Mouse (Mus musculus): ENCODE results near the gene Rftn1. TPM values are rescaled to one million over a fixed set of nuclear protein-coding genes. Genes with fewer than 3 reads are reported as not detected.

Gene Rftn1
- total and polyA plus RNA-seq, 2 experiments from 2014 or later = 36.5 to 54.8 TPM

DNA sequence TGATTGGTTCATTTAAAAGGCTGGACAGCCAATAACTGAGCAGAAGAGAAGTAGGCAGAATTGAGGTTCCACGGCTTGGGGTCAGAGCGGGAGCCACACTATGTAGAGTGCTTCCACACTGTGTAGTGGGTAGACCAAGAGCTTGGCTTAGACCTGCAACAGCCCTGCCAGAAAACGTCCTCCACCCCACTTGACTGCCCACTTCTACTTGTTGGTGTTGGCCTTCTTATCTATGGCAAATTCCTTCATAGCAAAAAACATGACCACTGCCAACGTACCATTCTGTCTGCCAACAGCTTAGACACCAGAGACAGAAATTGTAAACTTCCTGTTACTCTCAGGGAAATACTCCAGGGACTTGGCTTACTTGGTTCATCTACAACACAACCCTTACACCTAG lies 127.8 kb downstream of the Rftn1 start:
- no peak for TF ChIP-seq CTCF (IDR thresholded peaks at IDR 0.05; ENCODE audit: low read depth)
- peak; percentile 97 for TF ChIP-seq EP300 (IDR thresholded peaks at IDR 0.05; ENCODE audit: low read depth)
- peak; percentile 90 for DNase-seq (ENCODE audit: low spot score)
- 31% methylated on average over 4 of the region's 4 CpGs for WGBS
- peaks cover 33% of the 10 kb centered on the region for H3K4me1 ChIP-seq (ENCODE audit: control insufficient read depth, insufficient read depth)
- H3K4me3 ChIP-seq (ENCODE audit: low read depth, low read length) = no peak overlapping the region
- no peaks in the 10 kb centered on the region for H3K9me3 ChIP-seq (replicated peaks; ENCODE audit: control insufficient read depth, low read length)
- no peaks in the 10 kb centered on the region for H3K36me3 ChIP-seq (replicated peaks; ENCODE audit: control insufficient read depth, insufficient read depth, low read length)
- peak; percentile 86 for ATAC-seq (ENCODE audit: insufficient read depth, low read depth)
- peak overlapping the region; percentile 88 for H3K27ac ChIP-seq (ENCODE audit: low read depth)
- H3K27me3 ChIP-seq (ENCODE audit: control insufficient read depth, insufficient read depth, low read length) = no peaks in the 10 kb centered on the region
- no peak overlapping the region for H3K4me2 ChIP-seq (ENCODE audit: low read depth, low read length)
- H3K9ac ChIP-seq (replicated peaks; ENCODE audit: low read depth, low read length) = no peak overlapping the region

DNA sequence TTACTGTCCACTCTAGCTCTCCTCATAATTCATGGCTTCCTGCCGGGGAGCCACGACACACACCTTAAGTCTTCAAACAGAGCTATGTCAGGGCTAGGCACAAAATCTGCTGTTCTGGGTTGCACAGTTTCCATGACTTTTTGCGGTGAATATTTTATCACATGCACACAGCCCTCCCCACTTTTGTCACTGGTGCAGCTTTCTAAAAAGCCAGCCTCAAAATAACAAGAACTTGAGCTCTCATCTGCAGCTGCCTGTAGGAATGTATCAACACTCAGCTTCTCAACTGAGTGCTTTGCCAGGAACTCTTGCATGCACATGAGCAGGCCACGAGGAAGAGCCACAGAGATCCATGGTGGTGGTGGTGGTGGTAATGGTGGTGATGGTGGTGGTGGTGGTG lies 129.0 kb downstream of the Rftn1 start:
- Histone ChIP-seq H3K4me3 (ENCODE audit: low read depth, low read length) (no peak overlapping the region), H3K9ac (replicated peaks; ENCODE audit: low read depth, low read length) (no peak overlapping the region), H3K36me3 (replicated peaks; ENCODE audit: control insufficient read depth, insufficient read depth, low read length) (no peaks in the 10 kb centered on the region), H3K4me1 (ENCODE audit: control insufficient read depth, insufficient read depth) (peaks cover 33% of the 10 kb centered on the region), H3K4me2 (ENCODE audit: low read depth, low read length) (no peak overlapping the region), H3K27ac (ENCODE audit: low read depth) (peak overlapping the region; percentile 89), H3K9me3 (replicated peaks; ENCODE audit: control insufficient read depth, low read length) (no peaks in the 10 kb centered on the region), H3K27me3 (ENCODE audit: control insufficient read depth, insufficient read depth, low read length) (no peaks in the 10 kb centered on the region)
- 76% methylated on average over 4 of the region's 4 CpGs for WGBS
- DNase-seq (ENCODE audit: low spot score) (no peak), ATAC-seq (ENCODE audit: insufficient read depth, low read depth) (no peak)
- TF ChIP-seq EP300 (IDR thresholded peaks at IDR 0.05; ENCODE audit: low read depth) (no peak), CTCF (IDR thresholded peaks at IDR 0.05; ENCODE audit: low read depth) (no peak)

- Histone ChIP-seq H3K27ac (ENCODE audit: low read depth) (peak overlapping the region; percentile 89), H3K4me1 (ENCODE audit: control insufficient read depth, insufficient read depth) (peaks cover 34% of the 10 kb centered on the region), H3K4me2 (ENCODE audit: low read depth, low read length) (no peak overlapping the region), H3K27me3 (ENCODE audit: control insufficient read depth, insufficient read depth, low read length) (no peaks in the 10 kb centered on the region), H3K4me3 (ENCODE audit: low read depth, low read length) (no peak overlapping the region), H3K9me3 (replicated peaks; ENCODE audit: control insufficient read depth, low read length) (no peaks in the 10 kb centered on the region), H3K9ac (replicated peaks; ENCODE audit: low read depth, low read length) (no peak overlapping the region), H3K36me3 (replicated peaks; ENCODE audit: control insufficient read depth, insufficient read depth, low read length) (peaks cover under 1% of the 10 kb centered on the region; the same call in 1 of the 2 replicates)
- WGBS = 26% methylated on average over 2 of the region's 2 CpGs
- DNase-seq (ENCODE audit: low spot score) (peak; percentile 80), ATAC-seq (ENCODE audit: insufficient read depth, low read depth) (peak; percentile 81)
- TF ChIP-seq CTCF (IDR thresholded peaks at IDR 0.05; ENCODE audit: low read depth) = no peak
- TF ChIP-seq EP300 (IDR thresholded peaks at IDR 0.05; ENCODE audit: low read depth) = peak; percentile 93
Measured at GRCm38 (mm10) chr17:50060220-50060619, 130.3 kb downstream of the Rftn1 start.

DNA sequence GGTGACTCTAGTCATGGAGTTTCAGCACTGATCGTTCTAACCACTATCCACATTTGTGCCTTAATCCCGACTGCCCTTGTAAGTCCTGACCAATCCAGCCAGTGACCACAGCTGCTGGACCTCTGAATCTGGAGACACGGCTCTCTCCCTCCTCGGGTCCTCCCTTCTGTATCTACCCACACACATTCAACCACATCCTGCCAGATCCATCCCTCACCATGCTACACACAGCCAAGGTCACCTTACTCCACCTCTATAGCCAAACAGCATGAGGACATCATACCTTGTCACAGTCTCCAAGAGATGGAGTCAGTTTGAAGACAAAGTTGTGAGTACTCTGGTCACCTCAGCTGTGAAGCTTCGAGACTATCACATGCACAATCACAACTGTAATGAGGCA lies 131.1 kb downstream of the Rftn1 start:
- TF ChIP-seq CTCF (IDR thresholded peaks at IDR 0.05; ENCODE audit: low read depth) = no peak
- TF ChIP-seq EP300 (IDR thresholded peaks at IDR 0.05; ENCODE audit: low read depth) = no peak
- H3K4me3 ChIP-seq (ENCODE audit: low read depth, low read length) = no peak overlapping the region
- H3K4me2 ChIP-seq (ENCODE audit: low read depth, low read length) = no peak overlapping the region
- WGBS = 74% methylated on average over 5 of the region's 5 CpGs
- H3K27ac ChIP-seq (ENCODE audit: low read depth) = peak overlapping the region; percentile 89
- DNase-seq (ENCODE audit: low spot score) = no peak
- ATAC-seq (ENCODE audit: insufficient read depth, low read depth) = no peak
- H3K9ac ChIP-seq (replicated peaks; ENCODE audit: low read depth, low read length) = no peak overlapping the region
- peaks cover 36% of the 10 kb centered on the region for H3K4me1 ChIP-seq (ENCODE audit: control insufficient read depth, insufficient read depth)
- peaks cover 8% of the 10 kb centered on the region; the same call in 1 of the 2 replicates for H3K36me3 ChIP-seq (replicated peaks; ENCODE audit: control insufficient read depth, insufficient read depth, low read length)
- no peaks in the 10 kb centered on the region for H3K27me3 ChIP-seq (ENCODE audit: control insufficient read depth, insufficient read depth, low read length)
- H3K9me3 ChIP-seq (replicated peaks; ENCODE audit: control insufficient read depth, low read length) = no peaks in the 10 kb centered on the region

DNA sequence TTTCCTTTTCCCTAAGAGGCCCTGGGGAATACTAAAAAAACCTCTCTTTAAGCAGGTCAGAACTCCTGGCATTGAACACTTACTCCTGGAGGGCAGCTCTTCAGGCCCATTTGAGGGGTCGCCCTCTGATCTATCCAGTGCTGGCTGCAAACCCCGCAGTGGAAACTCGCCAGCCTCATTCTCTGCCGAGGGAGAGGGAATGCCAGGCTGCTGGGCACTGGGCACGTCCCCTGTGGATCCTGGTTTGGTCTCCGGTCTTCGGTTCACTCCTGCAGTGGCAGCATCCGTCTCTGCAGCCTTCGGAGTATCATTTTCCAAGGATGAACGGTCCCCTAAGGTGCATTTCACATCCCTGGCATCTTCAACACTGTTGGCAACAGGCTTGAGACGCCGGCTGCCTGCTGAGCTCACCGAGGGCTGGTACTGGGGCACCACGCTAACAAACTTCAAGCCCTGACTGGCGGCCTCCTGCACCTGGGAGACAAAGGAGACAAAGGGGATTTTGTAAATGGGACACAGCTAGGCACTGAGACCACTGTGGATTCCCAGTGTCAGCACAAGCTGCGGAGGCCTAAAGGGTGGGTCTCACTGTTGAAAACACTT lies 135.2 kb downstream of the Rftn1 start:
- H3K9ac ChIP-seq (replicated peaks; ENCODE audit: low read depth, low read length) = no peak overlapping the region
- H3K36me3 ChIP-seq (replicated peaks; ENCODE audit: control insufficient read depth, insufficient read depth, low read length) = peaks cover 26% of the 10 kb centered on the region; the same call in 1 of the 2 replicates
- no peak for DNase-seq (ENCODE audit: low spot score)
- H3K4me1 ChIP-seq (ENCODE audit: control insufficient read depth, insufficient read depth) = peaks cover 23% of the 10 kb centered on the region
- H3K9me3 ChIP-seq (replicated peaks; ENCODE audit: control insufficient read depth, low read length) = no peaks in the 10 kb centered on the region
- no peak for ATAC-seq (ENCODE audit: insufficient read depth, low read depth)
- no peak overlapping the region for H3K27ac ChIP-seq (ENCODE audit: low read depth)
- no peak for TF ChIP-seq EP300 (IDR thresholded peaks at IDR 0.05; ENCODE audit: low read depth)
- TF ChIP-seq CTCF (IDR thresholded peaks at IDR 0.05; ENCODE audit: low read depth) = no peak
- 84% methylated on average over 16 of the region's 16 CpGs for WGBS
- no peak overlapping the region for H3K4me3 ChIP-seq (ENCODE audit: low read depth, low read length)
- H3K4me2 ChIP-seq (ENCODE audit: low read depth, low read length) = no peak overlapping the region
- no peaks in the 10 kb centered on the region for H3K27me3 ChIP-seq (ENCODE audit: control insufficient read depth, insufficient read depth, low read length)

DNA sequence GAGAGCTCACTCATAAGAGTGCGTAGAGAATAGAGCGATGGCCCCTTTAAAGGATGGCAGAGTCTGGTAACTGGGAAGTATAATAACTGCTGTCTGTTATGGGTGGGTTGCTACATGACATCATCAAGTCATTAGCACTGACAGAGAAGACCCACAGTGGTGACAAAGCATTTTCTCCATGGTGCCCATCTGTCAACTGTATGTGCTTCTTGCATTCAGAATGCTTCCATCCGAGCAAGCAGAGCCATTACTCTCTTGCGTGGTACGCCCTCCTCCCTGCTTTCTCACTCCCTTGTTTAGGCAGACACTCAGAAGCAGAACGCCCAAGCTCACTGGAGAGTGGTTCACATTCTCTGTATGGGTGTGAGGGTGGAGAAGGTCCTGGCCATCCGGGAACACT lies 135.9 kb downstream of the Rftn1 start:
- no peak overlapping the region for H3K4me3 ChIP-seq (ENCODE audit: low read depth, low read length)
- no peak for TF ChIP-seq CTCF (IDR thresholded peaks at IDR 0.05; ENCODE audit: low read depth)
- no peak for TF ChIP-seq EP300 (IDR thresholded peaks at IDR 0.05; ENCODE audit: low read depth)
- WGBS = 89% methylated on average over 7 of the region's 7 CpGs
- DNase-seq (ENCODE audit: low spot score) (no peak), ATAC-seq (ENCODE audit: insufficient read depth, low read depth) (no peak)
- H3K9me3 ChIP-seq (replicated peaks; ENCODE audit: control insufficient read depth, low read length) = no peaks in the 10 kb centered on the region
- H3K4me1 ChIP-seq (ENCODE audit: control insufficient read depth, insufficient read depth) = peaks cover 22% of the 10 kb centered on the region
- H3K36me3 ChIP-seq (replicated peaks; ENCODE audit: control insufficient read depth, insufficient read depth, low read length) = peaks cover 26% of the 10 kb centered on the region; the same call in 1 of the 2 replicates
- H3K4me2 ChIP-seq (ENCODE audit: low read depth, low read length) = no peak overlapping the region
- H3K27ac ChIP-seq (ENCODE audit: low read depth) = no peak overlapping the region
- H3K27me3 ChIP-seq (ENCODE audit: control insufficient read depth, insufficient read depth, low read length) = no peaks in the 10 kb centered on the region
- H3K9ac ChIP-seq (replicated peaks; ENCODE audit: low read depth, low read length) = no peak overlapping the region

All from heart, postnatal 0 days (tissue).